Mouse (Mus musculus): ENCODE results near the gene Dnajc9.
A peak's percentile ranks its signal among the peaks of the same experiment; 100 is the strongest.

The Dnajc9 gene

GRCm38 (mm10) chr14:20388441-20389129 lies at the start of gene Dnajc9:
TSS of gene Dnajc9 (minus strand) at chr14:20388910.
- DNase-seq (ENCODE audit: low read depth) = peak; percentile 95

- no peak for DNase-seq (ENCODE audit: low read depth)
These were observed 48.3 kb upstream of the Dnajc9 start for GRCm38 (mm10) chr14:20436976-20437375.

- DNase-seq (ENCODE audit: low read depth) = no peak
These were observed 43.7 kb upstream of the Dnajc9 start for GRCm38 (mm10) chr14:20432420-20432819.

- DNase-seq (ENCODE audit: low read depth) = no peak
These were observed 43.0 kb upstream of the Dnajc9 start for GRCm38 (mm10) chr14:20431726-20432125.

GRCm38 (mm10) chr14:20429833-20430232 lies 41.1 kb upstream of the Dnajc9 start:
- peak; percentile 6 for DNase-seq (ENCODE audit: low read depth)

GRCm38 (mm10) chr14:20428593-20428992 lies 39.9 kb upstream of the Dnajc9 start:
- DNase-seq (ENCODE audit: low read depth) = no peak

GRCm38 (mm10) chr14:20423046-20423445 lies 34.3 kb upstream of the Dnajc9 start:
- peak; percentile 51 for DNase-seq (ENCODE audit: low read depth)

GRCm38 (mm10) chr14:20422257-20422656 lies 33.5 kb upstream of the Dnajc9 start:
- no peak for DNase-seq (ENCODE audit: low read depth)

GRCm38 (mm10) chr14:20400071-20400470 lies 11.4 kb upstream of the Dnajc9 start:
- peak; percentile 66 for DNase-seq (ENCODE audit: low read depth)

GRCm38 (mm10) chr14:20398864-20399263 lies 10.2 kb upstream of the Dnajc9 start:
- peak; percentile 74 for DNase-seq (ENCODE audit: low read depth)

- no peak for DNase-seq (ENCODE audit: low read depth)
These were observed 8.5 kb upstream of the Dnajc9 start for GRCm38 (mm10) chr14:20397220-20397619.

GRCm38 (mm10) chr14:20393205-20393913 lies 4.6 kb upstream of the Dnajc9 start, which contains the start of gene Mrps16:
TSS of gene Mrps16 (minus strand) at chr14:20393634.
- peak; percentile 97 for DNase-seq (ENCODE audit: low read depth)

GRCm38 (mm10) chr14:20392326-20392725 lies 3.6 kb upstream of the Dnajc9 start:
- DNase-seq (ENCODE audit: low read depth) = peak; percentile 33

GRCm38 (mm10) chr14:20389446-20390079 lies 853 bp upstream of the Dnajc9 start:
- no peak for DNase-seq (ENCODE audit: low read depth)

- no peak for DNase-seq (ENCODE audit: low read depth)
These were observed 8.8 kb downstream of the Dnajc9 start for GRCm38 (mm10) chr14:20379753-20380430.

- no peak for DNase-seq (ENCODE audit: low read depth)
These were observed 9.5 kb downstream of the Dnajc9 start for GRCm38 (mm10) chr14:20379087-20379640.

GRCm38 (mm10) chr14:20378313-20379061 lies 10.2 kb downstream of the Dnajc9 start:
- no peak for DNase-seq (ENCODE audit: low read depth)

GRCm38 (mm10) chr14:20377112-20377521 lies 11.6 kb downstream of the Dnajc9 start:
- peak; percentile 45 for DNase-seq (ENCODE audit: low read depth)

- no peak for DNase-seq (ENCODE audit: low read depth)
These were observed 16.9 kb downstream of the Dnajc9 start for GRCm38 (mm10) chr14:20371854-20372253.

- DNase-seq (ENCODE audit: low read depth) = no peak
These were observed 17.9 kb downstream of the Dnajc9 start for GRCm38 (mm10) chr14:20370798-20371197.

- no peak for DNase-seq (ENCODE audit: low read depth)
These were observed 20.4 kb downstream of the Dnajc9 start for GRCm38 (mm10) chr14:20368271-20368670.
